Mouse (Mus musculus): ENCODE results near the gene Mfge8.
A peak's percentile ranks its signal among the peaks of the same experiment; 100 is the strongest.

The Mfge8 gene

DNA sequence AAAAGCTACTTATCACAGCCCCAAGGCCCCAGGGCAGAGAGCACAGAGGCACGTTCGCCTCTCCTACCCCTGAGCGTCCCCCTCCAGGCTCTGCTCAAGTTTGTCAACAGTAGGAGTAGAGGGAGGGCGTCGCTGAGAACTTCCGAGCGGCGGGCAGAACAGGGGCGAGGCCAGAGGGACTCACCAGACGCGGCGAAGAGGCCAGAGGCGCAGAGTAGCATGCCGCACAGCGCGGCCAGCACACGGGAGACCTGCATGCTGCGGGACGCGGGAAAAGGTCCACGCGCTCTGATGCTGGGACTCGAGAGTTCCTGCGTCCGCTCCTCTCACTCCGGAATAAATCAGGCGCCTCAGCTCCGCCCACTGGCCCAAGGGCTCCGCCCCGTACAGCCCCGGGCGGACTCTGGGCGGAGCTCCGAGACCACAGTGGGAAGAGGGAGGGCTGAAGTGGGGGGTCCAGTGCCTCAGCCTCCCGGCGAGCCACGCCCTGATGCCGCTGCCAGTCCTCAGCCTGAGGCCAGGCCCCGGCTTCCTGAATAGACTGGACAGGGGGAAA, at the start of gene Mfge8:
Gene Mfge8, minus strand, starts transcription at position 350 of the 556 bp plus-strand sequence.
- peak; percentile 83 to 88 for DNase-seq (ENCODE audit: low spot score in 2 of 2)

DNA sequence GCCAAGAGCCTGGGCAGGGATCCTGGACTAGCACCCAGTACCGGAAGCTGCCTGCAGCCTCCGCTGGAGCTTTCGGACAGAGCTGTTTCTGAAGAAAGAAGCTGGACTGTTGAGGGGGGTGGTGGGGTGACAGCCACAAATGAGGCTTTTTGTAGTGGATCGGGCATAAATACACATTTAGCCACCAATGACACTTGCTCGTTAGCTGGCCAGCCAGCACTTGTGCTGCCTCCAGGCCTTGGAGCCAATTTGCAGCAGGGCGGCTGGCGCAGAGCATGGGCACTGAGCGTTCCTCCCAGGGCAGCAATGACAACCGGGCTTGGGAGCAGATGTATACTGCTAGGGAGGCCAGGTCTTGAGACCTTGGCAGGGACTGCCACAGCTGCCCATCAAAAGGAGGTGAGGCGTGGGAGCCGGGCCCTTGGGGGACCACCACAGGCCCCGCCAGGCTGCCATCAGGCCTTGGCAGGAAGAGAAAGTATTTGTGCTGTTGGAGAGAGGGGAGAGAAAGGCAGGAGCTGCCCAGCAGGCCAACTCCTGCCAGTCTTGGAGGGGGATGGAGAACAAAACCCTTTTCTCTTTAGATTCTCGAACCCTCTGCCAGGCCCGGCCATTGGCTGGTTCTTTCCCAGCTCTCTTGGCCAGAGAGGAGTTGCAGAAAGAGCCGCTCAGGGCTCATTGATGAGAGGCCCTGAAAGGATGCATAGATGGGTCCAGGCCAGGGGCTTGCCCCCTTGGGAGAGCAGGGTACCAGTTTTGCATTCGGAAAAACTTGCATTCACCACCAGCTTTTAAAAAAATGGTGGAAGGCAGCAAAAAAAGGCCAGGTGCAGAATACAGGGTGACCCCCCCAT, 45.9 kb upstream of the Mfge8 start:
- DNase-seq (ENCODE audit: low spot score in 2 of 2): no peak

DNA sequence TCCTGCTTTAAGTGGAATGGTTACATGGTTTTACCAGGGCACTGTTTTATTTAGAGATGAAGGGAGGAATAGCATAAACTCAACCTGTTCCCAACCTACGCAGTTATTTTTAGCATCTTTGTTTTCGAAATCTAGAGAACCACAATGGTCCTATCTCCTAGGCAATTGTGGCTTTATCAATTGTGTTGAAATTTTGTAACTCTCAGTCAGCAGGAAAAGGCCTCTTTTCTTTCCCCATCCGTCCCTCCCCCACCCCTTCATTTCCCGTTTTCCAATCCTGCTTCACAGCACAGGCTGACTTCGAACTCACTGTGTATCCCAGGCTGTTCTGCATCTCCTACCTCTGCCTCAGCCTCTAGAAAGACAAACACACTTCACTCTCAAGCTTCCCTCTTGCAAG, 45.1 kb upstream of the Mfge8 start:
- DNase-seq (ENCODE audit: low spot score in 2 of 2): no peak

GRCm38 (mm10) chr7:79191501-79191900, 42.6 kb upstream of the Mfge8 start:
- no peak for DNase-seq (ENCODE audit: low spot score in 2 of 2)

- DNase-seq (ENCODE audit: low spot score in 2 of 2): no peak
Observed at GRCm38 (mm10) chr7:79190592-79190991, 41.7 kb upstream of the Mfge8 start.

GRCm38 (mm10) chr7:79189211-79189610, 40.4 kb upstream of the Mfge8 start:
- DNase-seq (ENCODE audit: low spot score in 2 of 2): no peak

DNA sequence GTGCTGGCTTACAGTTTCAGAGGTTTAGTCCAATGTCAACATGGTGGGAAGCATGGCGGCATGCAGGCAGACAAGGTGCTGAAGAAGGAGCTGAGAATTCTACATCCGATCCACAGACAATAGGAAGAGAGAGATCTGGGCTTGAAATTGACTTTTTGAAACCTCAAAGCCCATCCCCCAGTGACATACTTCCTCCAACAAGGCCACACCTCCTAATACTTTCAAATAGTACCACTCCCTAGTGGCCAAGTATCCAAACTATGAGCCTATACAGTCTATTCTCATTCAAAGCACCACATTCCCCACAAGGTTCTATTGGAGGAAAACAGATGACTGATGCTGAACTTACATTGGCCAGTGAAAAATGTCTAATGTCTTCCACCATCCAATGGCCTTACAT, 38.7 kb upstream of the Mfge8 start:
- no peak for DNase-seq (ENCODE audit: low spot score in 2 of 2)

GRCm38 (mm10) chr7:79183417-79183816, 34.6 kb upstream of the Mfge8 start:
- no peak for DNase-seq (ENCODE audit: low spot score in 2 of 2)

GRCm38 (mm10) chr7:79173800-79174199, 24.9 kb upstream of the Mfge8 start:
- no peak for DNase-seq (ENCODE audit: low spot score in 2 of 2)

GRCm38 (mm10) chr7:79171782-79172181, 22.9 kb upstream of the Mfge8 start:
- no peak for DNase-seq (ENCODE audit: low spot score in 2 of 2)

- DNase-seq (ENCODE audit: low spot score in 2 of 2): no peak
Observed at GRCm38 (mm10) chr7:79167006-79167562, 18.2 kb upstream of the Mfge8 start.

DNA sequence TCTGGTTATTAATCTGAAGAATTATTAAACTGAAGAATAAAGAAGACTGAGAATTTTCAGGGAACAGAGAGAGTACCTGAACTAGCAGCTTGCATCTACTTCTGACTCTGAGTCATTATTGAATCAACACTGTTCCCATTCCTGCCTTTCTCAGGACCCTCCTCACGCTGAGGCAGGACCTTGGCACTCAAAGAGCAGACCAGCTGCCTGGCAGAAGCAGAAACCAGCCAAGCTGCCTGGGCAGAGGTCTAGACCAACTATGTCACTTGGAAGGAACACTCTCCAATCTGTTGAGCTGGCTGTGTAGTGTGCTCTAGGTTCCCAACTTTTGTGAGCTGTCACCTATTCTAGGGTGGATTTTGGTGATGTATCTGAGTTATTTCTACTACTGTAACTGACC, 10.5 kb upstream of the Mfge8 start:
- DNase-seq (ENCODE audit: low spot score in 2 of 2): no peak

GRCm38 (mm10) chr7:79149522-79149921, 662 bp upstream of the Mfge8 start:
- DNase-seq (ENCODE audit: low spot score in 2 of 2): no peak

GRCm38 (mm10) chr7:79147931-79148653, 768 bp downstream of the Mfge8 start:
- DNase-seq (ENCODE audit: low spot score in 2 of 2): no peak

- peak in 1 of 2 experiments; percentile 15 for DNase-seq (ENCODE audit: low spot score in 2 of 2)
Observed at GRCm38 (mm10) chr7:79147011-79147837, 1.6 kb downstream of the Mfge8 start.

GRCm38 (mm10) chr7:79140897-79141296, 8.0 kb downstream of the Mfge8 start:
- DNase-seq (ENCODE audit: low spot score in 2 of 2): peak; percentile 64

- DNase-seq (ENCODE audit: low spot score in 2 of 2): no peak
Observed at GRCm38 (mm10) chr7:79139891-79140591, 8.8 kb downstream of the Mfge8 start.

GRCm38 (mm10) chr7:79139328-79139824, 9.5 kb downstream of the Mfge8 start:
- DNase-seq (ENCODE audit: low spot score in 2 of 2): no peak

DNA sequence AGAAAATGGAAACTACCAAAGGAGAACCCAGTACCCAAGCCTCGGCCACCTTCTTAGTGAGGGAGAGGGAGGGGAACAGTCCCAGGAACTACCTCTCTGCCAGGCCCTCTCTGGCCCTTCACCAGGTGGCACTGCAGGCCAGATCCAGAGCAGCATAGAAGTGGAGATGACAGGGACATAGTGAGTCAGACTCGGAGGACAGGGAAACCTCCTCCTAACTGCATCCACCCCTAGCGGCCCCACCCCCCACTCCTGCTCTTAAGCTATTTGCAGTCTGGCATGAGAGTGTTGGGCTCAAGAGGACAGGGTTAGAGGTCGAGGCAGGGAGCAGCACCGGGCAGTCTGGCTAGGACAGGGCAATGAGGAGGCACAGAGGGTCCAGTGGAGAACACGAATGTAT, 15.5 kb downstream of the Mfge8 start:
- no peak for DNase-seq (ENCODE audit: low spot score in 2 of 2)

DNA sequence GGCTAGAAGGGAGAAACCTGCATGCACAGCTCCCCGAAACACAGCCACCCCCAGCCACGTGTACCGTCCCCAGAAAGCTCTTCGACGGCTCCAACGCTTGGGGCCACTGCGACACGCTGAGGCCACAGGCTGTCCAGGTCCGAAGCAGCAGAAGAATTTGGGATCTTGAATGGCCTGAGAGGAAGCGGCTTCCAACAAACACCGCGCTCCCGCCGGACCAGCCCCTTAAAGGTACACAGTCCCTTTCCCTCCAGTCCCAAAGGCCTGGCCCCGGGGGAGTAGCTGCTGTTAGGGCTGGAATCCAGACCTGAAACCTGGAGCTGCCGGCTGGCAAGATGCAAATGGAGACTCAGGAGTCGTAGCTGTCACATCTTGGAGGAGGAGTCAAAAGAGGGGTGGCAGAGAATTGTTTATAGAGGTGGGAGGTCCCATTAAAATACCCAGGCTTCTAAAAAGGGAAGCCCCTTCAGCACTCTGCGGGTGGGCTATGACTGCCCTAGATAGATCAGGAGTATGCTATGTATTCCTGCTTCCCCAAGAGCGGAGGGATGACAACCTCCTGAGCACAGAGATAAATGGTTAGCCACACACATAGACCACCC, 17.9 kb downstream of the Mfge8 start, which contains the start of gene Hapln3:
Gene Hapln3, minus strand, starts transcription at position 176 of the 602 bp plus-strand sequence.
- no peak for DNase-seq (ENCODE audit: low spot score in 2 of 2)

Measured in urinary bladder, adult 18-20 months (tissue).